Mouse (Mus musculus) hindbrain, embryonic 11.5 days (tissue): ENCODE data around the gene Kars. TPM values are rescaled to one million over a fixed set of nuclear protein-coding genes. Genes with fewer than 3 reads are reported as not detected.

Source experiments
- ATAC-seq: fragments of 200-750 bp; cut with Nextera tagmentation; 2 replicates; pipeline ENCODE4 v1.8.0; 2017; ENCODE audit warnings: mild to moderate bottlenecking, moderate TSS enrichment, moderate library complexity; ENCODE audit not compliant: low FRiP score
- DNase-seq: peaks from one replicate; pipeline ENCODE4 v3.0.0-alpha.2; 2015; ENCODE audit warnings: low spot score
- H3K27ac ChIP-seq: fragments of 300-500 bp; sonication (generic); 2 replicates; pipeline ENCODE4 v1.5.1; 2014; ENCODE audit warnings: mild to moderate bottlenecking, low read depth, low read length
- H3K27me3 ChIP-seq: fragments of 300-500 bp; sonication (generic); 2 replicates; pipeline ENCODE4 v1.6.1; 2014; ENCODE audit warnings: mild to moderate bottlenecking, low read length, moderate library complexity, mixed read lengths; ENCODE audit not compliant: control insufficient read depth, insufficient read depth
- H3K36me3 ChIP-seq: fragments of 300-500 bp; sonication (generic); 2 replicates; pipeline ENCODE4 v1.6.1; 2014; ENCODE audit warnings: mild to moderate bottlenecking, low read length, moderate library complexity, mixed read lengths; ENCODE audit not compliant: control insufficient read depth, insufficient read depth
- H3K4me1 ChIP-seq: fragments of 300-500 bp; sonication (generic); replicated peaks from 2 replicates; pipeline ENCODE4 v1.6.1; 2014; ENCODE audit warnings: low read length, mixed read lengths; ENCODE audit not compliant: control insufficient read depth, insufficient read depth
- H3K4me2 ChIP-seq: fragments of 300-500 bp; sonication (generic); replicated peaks from 2 replicates; pipeline ENCODE4 v1.6.1; 2014; ENCODE audit warnings: mild to moderate bottlenecking, low read depth, low read length
- H3K4me3 ChIP-seq: fragments of 300-500 bp; sonication (generic); 2 replicates; pipeline ENCODE4 v1.5.1; 2014; ENCODE audit warnings: low read depth, low read length
- H3K9ac ChIP-seq: fragments of 300-500 bp; sonication (generic); 2 replicates; pipeline ENCODE4 v1.6.1; 2014; ENCODE audit warnings: low read depth, low read length
- H3K9me3 ChIP-seq: fragments of 300-500 bp; sonication (generic); 2 replicates; pipeline ENCODE4 v1.6.1; 2016; ENCODE audit warnings: low read length; ENCODE audit not compliant: control insufficient read depth
- WGBS: fragments of 180-500 bp; shearing (Covaris S2); extraction: QIAGEN DNeasy Blood & Tissue Kit; methylation state at CpG from one replicate; pipeline ENCODE4 v1.1.7; 2014; 5-methylcytosine and 5-hydroxymethylcytosine counted together
- polyA plus RNA-seq: library from polyadenylated mRNA; unstranded; fragments of >200 nt; fragmentation: Nextera tagmentation; extraction: Ambion mirVana; gene quantifications from 2 replicates; pipeline ENCODE4 v1.2.1, GENCODE M21; 2014

Kars gene
- polyA plus RNA-seq, 1 experiment from 2014 or later = 239 TPM

DNA sequence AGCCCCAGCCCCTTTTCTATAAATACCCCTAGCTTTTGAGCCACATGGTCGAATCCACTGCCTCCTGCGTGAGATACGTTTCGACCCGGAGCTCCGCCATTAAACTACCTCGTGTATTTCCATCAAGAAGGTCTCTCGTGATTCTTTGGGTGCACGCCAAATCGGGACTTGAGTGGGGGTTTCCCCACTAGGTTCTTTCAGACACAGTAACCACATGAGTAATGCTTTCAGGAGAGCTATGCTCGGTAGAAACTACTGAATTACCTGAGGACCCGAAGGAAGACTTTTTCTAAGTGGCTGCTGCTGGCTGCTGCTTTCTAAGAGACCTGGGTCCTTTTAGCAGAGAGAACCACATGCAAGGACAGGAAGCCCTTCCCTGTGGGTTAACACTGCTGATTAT lies 37.0 kb downstream of the Kars start:
- Histone ChIP-seq H3K9me3 (no peaks in the 10 kb centered on the region), H3K4me3 (no peak overlapping the region), H3K36me3 (0 out of 2 replicates have a peak, but pooled peaks cover 3% of the 10 kb centered on the region), H3K4me2 (no peak overlapping the region), H3K27ac (no peak overlapping the region), H3K9ac (no peak overlapping the region), H3K4me1 (no peaks in the 10 kb centered on the region), H3K27me3 (no peaks in the 10 kb centered on the region)
- ATAC-seq (no peak), DNase-seq (no peak)
- WGBS = 99% methylated on average over 12 of the region's 12 CpGs

GRCm38 (mm10) chr8:111968991-111969390 lies 42.1 kb downstream of the Kars start:
- ATAC-seq (no peak), DNase-seq (no peak)
- Histone ChIP-seq H3K9ac (no peak overlapping the region), H3K27ac (no peak overlapping the region), H3K4me2 (no peak overlapping the region), H3K4me3 (no peak overlapping the region), H3K9me3 (no peaks in the 10 kb centered on the region), H3K36me3 (0 out of 2 replicates have a peak, but pooled peaks cover 3% of the 10 kb centered on the region), H3K4me1 (no peaks in the 10 kb centered on the region), H3K27me3 (no peaks in the 10 kb centered on the region)
- WGBS = 53% methylated on average over 5 of the region's 5 CpGs

DNA sequence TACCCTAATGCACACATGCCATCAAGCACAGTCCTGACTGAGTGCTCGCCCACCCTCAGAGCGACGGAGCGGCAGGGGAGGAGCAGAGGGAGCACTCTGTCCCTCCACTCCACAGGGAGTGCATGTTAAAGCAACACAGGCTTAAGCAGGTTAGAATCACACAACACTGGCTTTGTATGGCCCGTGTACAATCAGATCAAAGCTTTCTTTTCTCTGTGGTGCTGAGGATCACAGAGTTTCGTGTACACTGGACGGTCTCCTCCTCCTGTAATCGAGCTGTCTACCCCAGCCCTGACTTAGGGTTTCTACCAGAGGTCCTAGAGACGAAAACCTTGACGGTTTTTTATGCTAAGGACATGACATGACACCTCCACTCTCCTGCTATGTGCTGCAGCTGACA lies 42.6 kb downstream of the Kars start:
- no peak for DNase-seq
- Histone ChIP-seq H3K4me3 (no peak overlapping the region), H3K36me3 (0 out of 2 replicates have a peak, but pooled peaks cover 3% of the 10 kb centered on the region), H3K27me3 (no peaks in the 10 kb centered on the region), H3K4me1 (no peaks in the 10 kb centered on the region), H3K9me3 (no peaks in the 10 kb centered on the region), H3K4me2 (no peak overlapping the region), H3K9ac (no peak overlapping the region), H3K27ac (no peak overlapping the region)
- 85% methylated on average over 10 of the region's 10 CpGs for WGBS
- ATAC-seq = no peak

DNA sequence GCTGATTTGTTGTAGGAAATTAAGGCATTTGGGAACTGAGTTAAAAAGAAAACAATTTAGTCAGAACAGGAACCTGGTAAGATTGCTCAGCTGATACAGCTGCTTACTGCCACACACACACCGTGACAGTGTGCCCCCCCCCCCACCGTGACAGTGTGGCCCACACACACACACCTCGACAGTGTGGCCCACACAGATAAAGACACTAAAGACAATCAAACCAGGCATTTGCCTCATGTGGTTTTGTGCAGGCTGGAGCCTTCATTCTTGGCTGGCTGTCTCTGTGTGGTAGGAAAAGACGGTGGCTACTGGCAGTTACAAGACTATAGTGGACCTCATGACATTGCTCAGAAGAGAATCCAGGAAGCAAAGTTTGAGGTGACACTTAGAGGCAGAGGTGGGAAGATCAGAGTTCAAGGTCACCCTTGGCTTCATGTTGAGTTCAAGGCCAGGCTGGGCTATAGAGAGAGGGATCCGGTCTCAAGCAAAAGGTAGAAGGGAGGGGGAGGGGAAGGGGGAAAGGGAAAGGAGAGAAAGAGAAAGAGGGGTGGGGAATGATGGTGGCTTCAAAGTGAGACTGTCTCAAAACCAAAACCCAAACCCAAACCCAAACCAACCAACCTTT lies 43.8 kb downstream of the Kars start:
- H3K27me3 ChIP-seq = no peaks in the 10 kb centered on the region
- no peak overlapping the region for H3K4me2 ChIP-seq
- no peak overlapping the region for H3K9ac ChIP-seq
- no peak for DNase-seq
- H3K27ac ChIP-seq = no peak overlapping the region
- no peaks in the 10 kb centered on the region for H3K4me1 ChIP-seq
- H3K36me3 ChIP-seq = no peaks in the 10 kb centered on the region
- WGBS = 81% methylated on average over 5 of the region's 5 CpGs
- no peak overlapping the region for H3K4me3 ChIP-seq
- H3K9me3 ChIP-seq = no peaks in the 10 kb centered on the region
- no peak for ATAC-seq

DNA sequence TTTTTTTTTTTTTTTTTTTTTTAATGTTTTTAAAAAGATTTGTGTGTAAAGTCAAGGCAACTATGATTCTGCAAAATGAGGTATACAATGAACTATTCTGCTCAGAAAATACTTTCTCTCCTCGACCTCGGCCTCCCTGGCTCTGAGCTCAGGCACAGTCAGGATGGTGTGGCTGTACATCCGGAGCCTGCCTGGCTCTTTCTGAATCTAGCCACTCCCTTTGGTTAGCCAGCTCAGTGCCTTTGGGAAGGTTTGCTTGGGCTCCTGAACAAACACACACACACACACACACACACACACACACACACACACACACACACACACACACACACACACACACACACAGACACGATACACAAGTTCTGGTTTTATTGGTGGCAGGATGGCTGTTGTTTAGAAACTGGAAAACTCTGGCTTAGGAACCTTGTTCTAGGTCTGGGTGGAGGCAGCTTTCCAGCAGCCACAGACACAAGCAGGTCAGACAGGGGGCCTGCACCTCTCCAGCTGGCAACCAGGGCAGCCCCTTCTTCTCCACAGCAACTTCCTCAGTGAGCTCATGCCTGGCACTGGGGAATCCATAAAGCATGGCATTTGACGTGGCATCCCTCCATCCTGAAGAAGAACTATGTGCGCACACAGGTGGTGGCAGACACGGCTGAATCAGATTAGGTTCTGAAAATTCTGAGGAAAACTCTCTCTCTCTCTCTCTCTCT lies 46.1 kb downstream of the Kars start:
- Histone ChIP-seq H3K4me3 (no peak overlapping the region), H3K4me1 (no peaks in the 10 kb centered on the region), H3K9me3 (no peaks in the 10 kb centered on the region), H3K27me3 (no peaks in the 10 kb centered on the region), H3K36me3 (no peaks in the 10 kb centered on the region), H3K9ac (no peak overlapping the region), H3K27ac (no peak overlapping the region), H3K4me2 (no peak overlapping the region)
- DNase-seq (no peak), ATAC-seq (no peak)
- WGBS = 77% methylated on average over 6 of the region's 7 CpGs

DNA sequence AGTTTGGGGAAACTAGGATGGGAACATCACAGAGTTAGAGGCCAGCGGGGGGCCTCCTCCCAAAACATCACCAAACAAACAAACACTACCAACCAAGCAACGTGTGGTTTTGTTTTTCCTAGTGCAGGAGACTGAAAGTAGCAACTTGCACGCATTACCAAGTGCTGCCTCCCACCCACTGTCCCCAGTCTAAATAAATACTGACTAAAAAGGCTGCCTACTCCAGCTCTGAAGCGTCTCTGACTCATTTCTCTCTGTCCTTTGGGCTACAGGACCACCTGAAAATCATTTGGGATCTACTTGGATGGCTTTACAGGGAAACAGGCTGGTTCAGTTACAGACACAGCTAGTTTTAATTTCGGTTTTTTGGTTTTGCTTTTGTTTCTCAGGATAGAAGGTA lies 46.8 kb downstream of the Kars start:
- ATAC-seq (no peak), DNase-seq (no peak)
- H3K4me2 ChIP-seq = no peak overlapping the region
- no peak overlapping the region for H3K4me3 ChIP-seq
- no peak overlapping the region for H3K27ac ChIP-seq
- no peaks in the 10 kb centered on the region for H3K9me3 ChIP-seq
- no peak overlapping the region for H3K9ac ChIP-seq
- no peaks in the 10 kb centered on the region for H3K36me3 ChIP-seq
- 56% methylated on average over 5 of the region's 5 CpGs for WGBS
- H3K4me1 ChIP-seq = no peaks in the 10 kb centered on the region
- no peaks in the 10 kb centered on the region for H3K27me3 ChIP-seq

DNA sequence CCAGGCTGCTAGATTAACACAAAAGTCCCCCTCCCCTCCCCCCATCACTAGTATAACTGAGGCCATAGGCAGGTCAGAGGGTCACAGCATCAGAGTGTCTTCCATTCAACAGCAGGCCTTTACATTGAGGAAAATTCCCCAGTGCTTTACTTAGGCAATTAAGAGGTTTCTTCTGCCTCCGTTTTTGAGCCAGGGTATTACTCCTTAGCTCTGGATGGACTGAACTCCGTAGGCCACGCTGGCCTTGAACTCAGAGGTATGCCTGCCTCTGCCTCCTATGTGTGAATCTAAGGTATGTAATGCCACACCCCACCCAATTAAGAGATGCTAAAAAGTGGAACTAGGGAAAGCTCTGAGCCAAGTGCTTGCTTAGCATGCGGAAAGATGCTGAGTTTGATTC lies 47.6 kb downstream of the Kars start:
- H3K27me3 ChIP-seq = no peaks in the 10 kb centered on the region
- ATAC-seq (no peak), DNase-seq (no peak)
- 83% methylated on average over 4 of the region's 4 CpGs for WGBS
- no peaks in the 10 kb centered on the region for H3K4me1 ChIP-seq
- H3K27ac ChIP-seq = no peak overlapping the region
- no peak overlapping the region for H3K4me3 ChIP-seq
- H3K36me3 ChIP-seq = no peaks in the 10 kb centered on the region
- no peaks in the 10 kb centered on the region for H3K9me3 ChIP-seq
- H3K9ac ChIP-seq = no peak overlapping the region
- no peak overlapping the region for H3K4me2 ChIP-seq

DNA sequence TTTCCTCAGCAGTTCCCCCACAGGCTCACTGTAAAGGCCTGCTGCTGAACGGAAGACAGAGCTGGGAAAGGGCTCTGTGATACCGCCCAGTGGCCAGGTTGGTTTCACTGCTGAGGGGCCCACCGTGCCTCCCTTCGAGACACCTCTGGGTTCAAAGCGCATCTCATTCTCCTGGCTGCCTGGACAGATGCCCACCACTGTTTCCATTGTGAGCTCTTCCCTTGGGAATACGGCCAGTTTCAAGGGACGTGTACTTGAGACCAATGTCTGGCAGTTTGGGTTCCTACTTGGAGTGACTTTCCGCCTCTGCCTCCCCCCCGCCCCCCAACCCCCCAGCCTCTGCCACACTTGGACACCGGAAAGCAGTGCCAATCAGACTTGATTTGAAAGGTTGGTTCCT lies 48.0 kb downstream of the Kars start:
- no peak for ATAC-seq
- Histone ChIP-seq H3K27me3 (no peaks in the 10 kb centered on the region), H3K9me3 (no peaks in the 10 kb centered on the region), H3K4me2 (no peak overlapping the region), H3K36me3 (no peaks in the 10 kb centered on the region), H3K27ac (no peak overlapping the region), H3K4me3 (no peak overlapping the region), H3K4me1 (no peaks in the 10 kb centered on the region), H3K9ac (no peak overlapping the region)
- WGBS = 69% methylated on average over 10 of the region's 10 CpGs
- no peak for DNase-seq

DNA sequence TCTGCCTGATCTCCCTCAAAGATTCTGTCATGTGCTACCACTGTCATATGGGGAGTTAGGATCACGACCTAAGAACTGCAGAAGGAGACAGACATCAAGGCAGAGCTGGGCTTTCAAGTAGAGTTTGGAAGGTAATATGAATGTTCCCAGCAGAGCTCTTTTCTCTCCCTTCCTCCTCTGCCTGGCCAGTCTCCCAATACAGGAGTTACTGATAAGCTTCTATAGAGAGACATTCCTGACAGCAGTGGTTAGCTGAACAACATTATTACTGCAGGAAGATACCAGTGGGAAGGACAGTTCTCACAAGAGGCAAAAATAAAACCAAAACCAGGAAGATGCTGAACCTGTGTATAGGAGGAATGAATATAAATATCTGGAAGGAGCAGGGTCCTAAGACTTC lies 48.5 kb downstream of the Kars start:
- H3K9me3 ChIP-seq = no peaks in the 10 kb centered on the region
- H3K27ac ChIP-seq = no peak overlapping the region
- 75% methylated on average over 1 of the region's 1 CpGs for WGBS
- no peak for ATAC-seq
- no peak overlapping the region for H3K9ac ChIP-seq
- no peak overlapping the region for H3K4me2 ChIP-seq
- no peak for DNase-seq
- H3K4me1 ChIP-seq = no peaks in the 10 kb centered on the region
- no peak overlapping the region for H3K4me3 ChIP-seq
- no peaks in the 10 kb centered on the region for H3K36me3 ChIP-seq
- no peaks in the 10 kb centered on the region for H3K27me3 ChIP-seq
